Mouse (Mus musculus) intestine, embryonic 14.5 days (tissue): Measurements from ENCODE around the gene Ntf5. TPM values are rescaled to one million over a fixed set of nuclear protein-coding genes. Genes with fewer than 3 reads are reported as not detected.
A peak's percentile ranks its signal among the peaks of the same experiment; 100 is the strongest.

Experiments
- ATAC-seq: fragments of 200-750 bp; cut with Nextera tagmentation; replicated peaks from 2 replicates; pipeline ENCODE4 v1.8.0; 2017; ENCODE audit warnings: low read depth, moderate number of reproducible peaks, moderate TSS enrichment, moderate library complexity; ENCODE audit not compliant: low FRiP score, low TSS enrichment
- DNase-seq: peaks from one replicate; pipeline ENCODE4 v3.0.0-alpha.2; 2018; ENCODE audit warnings: low spot score
- H3K27ac ChIP-seq: fragments of 300-500 bp; sonication (generic); 2 replicates; pipeline ENCODE4 v1.5.1; 2014; ENCODE audit warnings: low read depth, mild to moderate bottlenecking, control low read depth
- H3K27me3 ChIP-seq: fragments of 300-500 bp; sonication (generic); replicated peaks from 2 replicates; pipeline ENCODE4 v1.6.1; 2014; ENCODE audit warnings: low read length, control low read depth; ENCODE audit not compliant: control insufficient read depth, insufficient read depth
- H3K36me3 ChIP-seq: fragments of 300-500 bp; sonication (generic); 2 replicates; pipeline ENCODE4 v1.6.1; 2014; ENCODE audit warnings: low read length, control low read depth; ENCODE audit not compliant: control insufficient read depth, insufficient read depth
- H3K4me1 ChIP-seq: fragments of 300-500 bp; sonication (generic); replicated peaks from 2 replicates; pipeline ENCODE4 v1.6.1; 2014; ENCODE audit warnings: low read length, control low read depth, mixed read lengths; ENCODE audit not compliant: control insufficient read depth, insufficient read depth
- H3K4me2 ChIP-seq: fragments of 300-500 bp; sonication (generic); 2 replicates; pipeline ENCODE4 v1.6.1; 2014; ENCODE audit warnings: low read length
- H3K4me3 ChIP-seq: fragments of 300-500 bp; sonication (generic); 2 replicates; pipeline ENCODE4 v1.5.1; 2014; ENCODE audit warnings: low read depth, low read length, control low read depth, mixed read lengths
- H3K9ac ChIP-seq: fragments of 300-500 bp; sonication (generic); 2 replicates; pipeline ENCODE4 v1.6.1; 2014; ENCODE audit warnings: mild to moderate bottlenecking, low read length
- H3K9me3 ChIP-seq: fragments of 300-500 bp; sonication (generic); 2 replicates; pipeline ENCODE4 v1.6.1; 2016; ENCODE audit warnings: low read length, control low read depth; ENCODE audit not compliant: control insufficient read depth
- WGBS: fragments of 180-500 bp; shearing (Covaris S2); extraction: QIAGEN DNeasy Blood & Tissue Kit; methylation state at CpG from one replicate; pipeline ENCODE4 v1.1.7; 2014; 5-methylcytosine and 5-hydroxymethylcytosine counted together
- polyA plus RNA-seq: library from polyadenylated mRNA; unstranded; fragments of >200 nt; fragmentation: Nextera tagmentation; extraction: Ambion mirVana; gene quantifications from 2 replicates; pipeline ENCODE4 v1.2.1, GENCODE M21; 2014

Ntf5 gene
- polyA plus RNA-seq, 1 experiment from 2014 or later, result 2.3 TPM

GRCm38 (mm10) chr7:45369836-45370474, 43.5 kb upstream of the Ntf5 start:
- Histone ChIP-seq H3K36me3 (peaks cover 28% of the 10 kb centered on the region), H3K4me1 (peaks cover 15% of the 10 kb centered on the region; the same call in 1 of the 2 replicates), H3K9ac (peak overlapping the region; percentile 8; the same call in 1 of the 2 replicates), H3K9me3 (no peaks in the 10 kb centered on the region), H3K4me2 (peak overlapping the region; percentile 80), H3K27ac (no peak overlapping the region), H3K27me3 (peaks cover 27% of the 10 kb centered on the region), H3K4me3 (peak overlapping the region; percentile 48)
- ATAC-seq (no peak; the same call in 1 of the 2 replicates), DNase-seq (no peak)
- 9% methylated on average over 48 of the region's 52 CpGs for WGBS

DNA sequence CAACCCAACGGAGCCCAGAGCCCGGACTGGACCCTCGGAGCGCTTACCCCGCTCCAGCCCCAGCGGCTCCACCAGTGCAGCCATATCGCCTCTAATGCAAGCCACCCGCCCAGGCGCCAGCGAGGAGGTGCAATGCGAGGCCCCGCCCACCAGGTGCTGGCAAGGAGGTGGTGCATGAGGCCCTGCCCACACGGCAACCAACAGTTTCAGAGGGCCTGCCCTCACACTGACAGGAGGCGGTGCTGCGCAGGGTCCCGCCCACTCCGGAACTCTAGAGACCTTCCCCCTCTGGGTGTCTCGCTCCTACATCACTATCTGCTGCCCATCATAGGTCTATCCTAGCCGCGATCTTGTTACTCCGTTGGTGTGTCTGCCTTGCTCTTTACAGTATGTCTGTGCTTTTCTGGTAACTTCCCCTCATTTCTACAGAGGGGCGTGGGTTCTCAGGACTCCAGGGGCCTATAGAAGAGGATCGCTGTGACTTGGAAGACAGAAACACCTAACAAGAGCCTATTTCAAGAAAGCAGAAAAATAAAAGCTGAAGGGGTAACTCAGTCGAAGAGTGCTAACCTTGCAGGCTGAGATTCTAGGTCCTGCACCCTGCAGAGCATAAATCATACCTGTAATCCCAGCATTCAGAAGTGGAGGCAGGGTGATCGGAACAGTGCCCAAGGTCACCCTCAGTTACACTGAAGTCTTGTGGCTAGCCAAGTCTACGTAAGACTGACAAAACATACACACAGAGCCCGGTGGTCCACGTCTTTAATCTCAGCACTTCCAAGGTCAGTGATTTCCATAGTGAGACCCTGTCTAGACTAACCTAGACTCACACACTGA, 42.8 kb upstream of the Ntf5 start, which contains the start of gene Lin7b:
TSS of gene Lin7b (minus strand) at position 109 of the 837 bp plus-strand sequence.
- WGBS, result 13% methylated on average over 28 of the region's 28 CpGs

DNA sequence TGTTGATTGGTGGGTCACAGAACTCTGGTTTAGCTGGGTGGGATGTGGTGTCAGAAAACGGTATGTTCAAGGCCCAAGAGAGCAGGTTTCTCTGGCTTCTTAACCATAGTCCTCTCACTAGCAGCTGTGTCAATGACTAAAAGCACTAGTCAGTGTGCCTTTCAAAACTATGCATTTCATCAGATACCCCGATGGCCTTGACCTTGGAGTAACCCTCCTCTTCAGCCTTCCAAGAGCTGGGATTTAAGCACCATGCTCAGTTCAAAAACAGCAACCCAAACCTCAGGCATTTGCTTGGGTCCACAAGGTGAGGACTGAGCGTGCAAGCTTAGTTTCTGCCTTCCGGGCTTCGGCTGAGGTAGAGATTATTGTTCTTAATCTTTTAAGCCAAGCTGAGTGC, 41.1 kb upstream of the Ntf5 start:
- WGBS, result 87% methylated on average over 5 of the region's 5 CpGs
- H3K9ac ChIP-seq, result no peak overlapping the region
- no peak for ATAC-seq
- peaks cover 51% of the 10 kb centered on the region for H3K36me3 ChIP-seq
- no peak overlapping the region for H3K4me3 ChIP-seq
- DNase-seq, result no peak
- H3K4me1 ChIP-seq, result peaks cover 10% of the 10 kb centered on the region; the same call in 1 of the 2 replicates
- H3K9me3 ChIP-seq, result no peaks in the 10 kb centered on the region
- H3K27ac ChIP-seq, result no peak overlapping the region
- H3K4me2 ChIP-seq, result no peak overlapping the region
- H3K27me3 ChIP-seq, result peaks cover 16% of the 10 kb centered on the region

More for the DNA sequence above, 42.8 kb upstream of the Ntf5 start, which contains the start of gene Lin7b:
- Histone ChIP-seq H3K4me2 (peak within 1 kb of the TSS; percentile 80), H3K4me1 (peaks cover 15% of the 10 kb centered on the region; the same call in 1 of the 2 replicates), H3K4me3 (peak within 1 kb of the TSS; percentile 48), H3K9ac (peak within 1 kb of the TSS; percentile 8; the same call in 1 of the 2 replicates), H3K9me3 (no peaks in the 10 kb centered on the region), H3K27ac (no peak within 1 kb of the TSS), H3K27me3 (peaks cover 19% of the 10 kb centered on the region), H3K36me3 (peaks cover 34% of the 10 kb centered on the region)
- ATAC-seq (peak; percentile 79), DNase-seq (peak; percentile 94)

GRCm38 (mm10) chr7:45374620-45375019, 38.9 kb upstream of the Ntf5 start:
- no peak for ATAC-seq
- peaks cover 74% of the 10 kb centered on the region for H3K36me3 ChIP-seq

DNA sequence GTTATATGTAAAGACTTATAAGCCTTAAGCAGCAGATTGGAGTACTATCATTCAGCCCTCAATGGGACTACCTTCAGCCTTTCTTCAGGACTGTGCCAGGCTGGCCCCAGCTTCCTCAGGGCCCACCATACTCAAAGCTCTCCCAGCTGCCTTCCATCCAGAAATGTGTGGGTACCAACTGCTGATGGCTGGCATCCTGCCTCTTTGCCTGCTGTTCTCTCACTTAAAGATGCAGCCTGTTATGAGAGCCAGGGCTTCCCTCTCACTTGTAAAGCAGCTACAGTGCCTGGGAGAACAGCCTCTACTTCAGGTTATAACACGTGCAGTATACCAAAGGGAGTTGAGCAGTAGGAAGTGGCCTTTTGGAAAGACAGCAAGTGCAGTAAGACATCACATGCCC, 37.4 kb upstream of the Ntf5 start:
- Histone ChIP-seq H3K27me3 (no peaks in the 10 kb centered on the region), H3K4me3 (no peak overlapping the region), H3K27ac (no peak overlapping the region), H3K4me2 (no peak overlapping the region), H3K9me3 (no peaks in the 10 kb centered on the region), H3K9ac (no peak overlapping the region), H3K4me1 (0 out of 2 replicates have a peak, but pooled peaks cover under 1% of the 10 kb centered on the region), H3K36me3 (peaks cover 88% of the 10 kb centered on the region)
- ATAC-seq (no peak), DNase-seq (no peak)
- WGBS, result 88% methylated on average over 1 of the region's 1 CpGs

More at GRCm38 (mm10) chr7:45374620-45375019, 38.9 kb upstream of the Ntf5 start:
- no peak for DNase-seq
- Histone ChIP-seq H3K4me2 (no peak overlapping the region), H3K4me3 (no peak overlapping the region), H3K9ac (no peak overlapping the region), H3K4me1 (peaks cover 5% of the 10 kb centered on the region; the same call in 1 of the 2 replicates), H3K27ac (no peak overlapping the region), H3K9me3 (no peaks in the 10 kb centered on the region), H3K27me3 (peaks cover 4% of the 10 kb centered on the region; the same call in 1 of the 2 replicates)
- 95% methylated on average over 8 of the region's 8 CpGs for WGBS

DNA sequence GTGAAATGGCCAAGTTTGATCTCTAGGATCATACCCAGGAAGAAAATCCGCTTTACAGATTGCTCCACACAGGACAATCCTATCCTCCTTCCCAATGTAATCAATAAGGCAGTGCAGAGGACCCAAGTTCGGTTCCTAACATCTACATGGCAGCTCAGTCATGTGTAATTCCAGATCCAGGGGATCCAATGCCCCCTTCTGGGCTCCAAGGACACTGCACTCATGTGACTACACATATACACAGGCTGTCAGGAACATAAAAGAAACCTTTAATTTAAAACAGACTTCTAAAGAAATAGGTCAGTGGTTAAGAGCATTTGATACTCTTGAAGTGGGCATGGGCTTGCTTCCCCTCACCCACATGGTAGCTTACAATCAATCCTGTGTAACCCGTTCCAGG, 27.4 kb upstream of the Ntf5 start:
- no peak overlapping the region for H3K4me3 ChIP-seq
- H3K9me3 ChIP-seq, result no peaks in the 10 kb centered on the region
- H3K9ac ChIP-seq, result no peak overlapping the region
- ATAC-seq (no peak), DNase-seq (no peak)
- 86% methylated on average over 3 of the region's 3 CpGs for WGBS
- no peak overlapping the region for H3K4me2 ChIP-seq
- no peaks in the 10 kb centered on the region for H3K27me3 ChIP-seq
- H3K36me3 ChIP-seq, result peaks cover 99% of the 10 kb centered on the region
- H3K27ac ChIP-seq, result no peak overlapping the region
- no peaks in the 10 kb centered on the region for H3K4me1 ChIP-seq

GRCm38 (mm10) chr7:45395129-45395541, 18.4 kb upstream of the Ntf5 start:
- Histone ChIP-seq H3K27me3 (no peaks in the 10 kb centered on the region), H3K9me3 (no peaks in the 10 kb centered on the region), H3K4me1 (peaks cover 15% of the 10 kb centered on the region), H3K27ac (peak overlapping the region; percentile 93), H3K9ac (peak overlapping the region; percentile 83), H3K4me3 (peak overlapping the region; percentile 91), H3K4me2 (peak overlapping the region; percentile 100), H3K36me3 (peaks cover 33% of the 10 kb centered on the region)
- ATAC-seq, result peak; percentile 77
- DNase-seq, result no peak
- WGBS, result 0% methylated on average over 19 of the region's 20 CpGs

GRCm38 (mm10) chr7:45395578-45396336, 17.7 kb upstream of the Ntf5 start, which contains the start of gene Snrnp70:
TSS of gene Snrnp70 (minus strand) at chr7:45395742.
- Histone ChIP-seq H3K27ac (peak within 1 kb of the TSS; percentile 93), H3K9me3 (no peaks in the 10 kb centered on the region), H3K27me3 (no peaks in the 10 kb centered on the region), H3K36me3 (peaks cover 27% of the 10 kb centered on the region), H3K4me1 (peaks cover 15% of the 10 kb centered on the region), H3K9ac (peak within 1 kb of the TSS; percentile 83), H3K4me2 (peak within 1 kb of the TSS; percentile 100), H3K4me3 (peak within 1 kb of the TSS; percentile 91)
- ATAC-seq (peak; percentile 98), DNase-seq (peak; percentile 100)
- under 1% methylated on average over 60 of the region's 60 CpGs for WGBS
